Mouse (Mus musculus) 3T3-L1 (cell line): ENCODE results near the gene Rnaseh1.

ENCODE experiments used
- DNase-seq: peaks from one replicate; pipeline ENCODE4 v3.0.0-alpha.2; 2015; ENCODE audit warnings: low read depth, low spot score

The Rnaseh1 gene

DNA sequence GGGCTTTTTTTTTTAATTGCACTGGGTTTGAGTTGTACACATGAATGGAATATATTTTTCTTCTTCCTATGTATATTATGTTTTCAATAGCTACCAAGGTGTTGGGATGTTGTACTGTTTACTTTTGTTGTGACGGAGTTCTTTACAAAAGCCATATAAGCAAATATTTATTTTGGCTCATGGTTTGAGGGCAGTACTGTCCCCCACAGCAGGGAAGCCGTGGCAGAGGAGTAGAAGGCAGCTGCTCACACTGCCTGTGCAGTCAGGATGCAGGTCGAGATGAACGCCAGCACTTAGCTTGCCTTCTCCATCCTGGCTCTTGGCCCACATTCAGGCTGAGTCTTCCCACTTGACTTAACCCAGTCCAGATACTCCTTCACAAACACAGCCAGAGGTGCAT is 17.3 kb downstream of the Rnaseh1 start:
- no peak for DNase-seq

DNA sequence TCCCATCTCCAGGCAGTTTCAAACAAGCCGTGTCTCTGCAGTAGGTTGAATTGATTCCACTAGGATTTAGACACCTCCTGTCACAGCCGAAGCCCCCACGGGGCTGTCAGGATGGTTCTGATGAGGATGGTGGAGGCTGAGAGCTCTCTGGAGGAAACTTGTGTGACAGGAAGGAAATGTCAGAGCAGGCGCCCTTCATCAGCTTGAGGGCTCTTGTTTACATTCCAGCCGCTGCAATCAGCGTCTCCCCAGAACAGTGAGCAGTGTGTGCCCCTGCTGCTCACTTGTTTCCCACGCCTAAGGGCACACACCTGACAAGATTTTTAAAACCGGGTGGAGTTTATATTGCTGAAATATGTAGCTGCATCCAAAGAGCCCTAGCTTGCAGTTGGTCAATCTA is 17.9 kb downstream of the Rnaseh1 start:
- DNase-seq, result no peak

DNA sequence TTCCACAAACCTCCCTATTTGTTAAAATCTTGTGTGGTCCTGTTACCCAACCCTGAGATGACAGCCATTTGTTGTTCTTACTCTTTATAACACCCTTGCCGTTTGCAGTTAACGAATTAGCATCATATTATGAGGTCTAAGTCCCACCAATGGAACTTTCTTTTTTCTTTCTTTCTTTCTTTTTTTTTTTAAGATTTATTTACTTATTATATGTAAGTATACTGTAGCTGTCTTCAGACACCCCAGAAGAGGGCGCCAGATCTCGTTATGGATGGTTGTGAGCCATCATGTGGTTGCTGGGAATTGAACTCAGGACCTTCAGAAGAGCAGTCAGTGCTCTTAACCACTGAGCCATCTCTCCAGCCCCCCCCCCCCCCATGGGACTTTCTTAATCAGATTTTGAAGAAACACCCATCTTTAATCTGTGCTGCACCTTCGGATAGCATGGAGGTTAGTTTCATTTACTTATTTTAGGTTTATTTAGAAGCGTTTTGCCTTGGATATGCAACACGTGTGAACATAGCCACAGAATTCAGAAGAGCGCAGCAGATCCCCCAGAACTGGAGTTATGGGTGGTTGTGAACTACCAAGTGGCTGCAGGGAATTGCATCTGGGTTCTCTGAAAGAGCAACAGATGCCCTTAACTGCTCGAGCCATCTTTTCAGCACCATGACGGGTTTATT is 24.8 kb downstream of the Rnaseh1 start:
- peak; percentile 34 for DNase-seq

DNA sequence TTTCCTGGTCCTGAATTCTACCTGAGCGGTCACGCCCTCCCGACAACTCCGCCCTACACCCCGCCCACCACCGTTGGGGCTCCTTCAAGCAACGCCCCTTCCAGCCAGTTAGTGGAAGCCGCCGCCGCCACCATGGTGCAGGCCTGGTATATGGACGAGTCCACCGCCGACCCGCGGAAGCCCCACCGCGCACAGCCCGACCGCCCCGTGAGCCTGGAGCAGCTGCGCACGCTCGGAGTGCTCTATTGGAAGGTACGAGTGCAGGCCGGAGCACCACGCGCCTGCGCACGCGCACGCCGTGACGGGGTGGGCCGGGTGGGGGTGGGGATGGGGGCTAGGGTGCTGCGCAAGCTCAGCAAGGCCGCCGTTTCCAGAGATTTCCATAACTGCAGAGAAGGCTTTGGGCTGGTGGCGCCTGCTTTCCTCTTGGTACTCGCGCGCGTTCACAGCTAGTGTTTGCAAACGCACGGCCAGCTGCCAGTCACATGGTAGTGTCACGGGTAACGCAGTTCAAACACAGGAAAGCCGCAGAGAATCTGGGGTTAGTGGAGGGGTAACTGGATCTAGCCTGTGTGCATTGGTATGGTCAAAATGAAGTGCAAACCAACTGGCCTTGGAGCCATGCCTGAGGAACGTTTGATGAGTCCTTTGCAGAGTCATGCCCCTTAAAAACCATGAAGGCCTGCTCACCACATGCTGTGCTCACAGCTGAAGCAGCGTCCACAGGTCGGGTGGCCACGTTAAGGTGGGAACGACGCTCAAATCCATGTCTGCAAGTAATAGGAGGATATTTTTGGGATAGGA is 25.9 kb downstream of the Rnaseh1 start, which contains the start of gene Adi1:
Adi1 (plus strand) TSS at position 111 of the 804 bp plus-strand sequence.
- DNase-seq, result peak; percentile 81

DNA sequence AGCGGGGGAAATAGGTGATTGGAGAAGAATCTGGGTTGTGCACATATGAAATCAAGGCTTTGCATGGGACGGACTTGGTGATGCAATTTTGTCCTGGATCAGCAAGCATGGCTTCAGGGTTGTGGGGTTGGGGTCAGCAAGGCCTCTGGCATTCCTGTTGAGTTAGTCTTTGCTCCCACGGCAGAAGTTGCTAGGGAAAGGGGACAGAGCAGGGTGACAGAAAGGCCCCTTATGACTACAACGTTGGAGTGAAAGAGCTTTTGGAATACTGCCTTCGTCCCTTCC is 26.5 kb downstream of the Rnaseh1 start:
- peak; percentile 76 for DNase-seq

DNA sequence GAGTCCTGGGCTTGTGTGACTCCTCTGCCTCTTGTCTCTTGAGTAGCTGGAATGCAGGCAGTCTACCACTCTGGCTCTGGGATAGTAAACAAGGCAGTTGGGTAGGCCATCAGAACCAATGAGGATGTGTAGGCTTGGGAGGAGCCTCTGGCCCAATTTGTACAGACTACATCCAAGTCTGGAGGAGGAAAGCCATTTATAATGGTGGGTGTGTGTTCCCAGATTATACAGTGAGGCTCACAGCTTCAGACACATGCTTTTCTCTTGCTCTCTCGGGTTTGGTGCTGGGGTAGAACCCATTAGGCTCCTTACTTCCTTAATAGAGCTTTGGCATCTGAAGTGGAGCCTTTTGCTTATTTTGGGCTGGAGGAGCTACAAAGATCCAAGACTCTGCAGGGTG is 35.3 kb downstream of the Rnaseh1 start:
- DNase-seq, result no peak

DNA sequence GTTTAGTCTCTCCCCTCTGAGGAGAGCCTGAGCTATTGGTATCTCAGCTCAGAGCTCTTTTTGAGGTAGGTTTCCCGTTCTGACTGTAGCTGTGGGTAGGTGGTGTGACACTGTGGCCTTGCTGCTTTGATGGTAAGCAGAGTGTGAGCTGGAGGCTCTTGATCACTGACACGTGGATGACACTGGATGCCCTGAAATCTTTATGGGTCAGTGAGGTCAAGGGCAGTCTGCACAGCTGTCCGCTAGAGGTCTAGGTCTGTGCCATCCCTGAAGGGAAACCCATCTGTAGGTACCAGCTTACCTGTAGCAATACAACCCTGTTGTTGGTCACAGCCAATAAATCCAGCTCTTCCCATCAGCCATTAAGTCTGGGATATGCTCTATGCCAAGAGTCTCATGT is 36.4 kb downstream of the Rnaseh1 start:
- DNase-seq, result no peak

DNA sequence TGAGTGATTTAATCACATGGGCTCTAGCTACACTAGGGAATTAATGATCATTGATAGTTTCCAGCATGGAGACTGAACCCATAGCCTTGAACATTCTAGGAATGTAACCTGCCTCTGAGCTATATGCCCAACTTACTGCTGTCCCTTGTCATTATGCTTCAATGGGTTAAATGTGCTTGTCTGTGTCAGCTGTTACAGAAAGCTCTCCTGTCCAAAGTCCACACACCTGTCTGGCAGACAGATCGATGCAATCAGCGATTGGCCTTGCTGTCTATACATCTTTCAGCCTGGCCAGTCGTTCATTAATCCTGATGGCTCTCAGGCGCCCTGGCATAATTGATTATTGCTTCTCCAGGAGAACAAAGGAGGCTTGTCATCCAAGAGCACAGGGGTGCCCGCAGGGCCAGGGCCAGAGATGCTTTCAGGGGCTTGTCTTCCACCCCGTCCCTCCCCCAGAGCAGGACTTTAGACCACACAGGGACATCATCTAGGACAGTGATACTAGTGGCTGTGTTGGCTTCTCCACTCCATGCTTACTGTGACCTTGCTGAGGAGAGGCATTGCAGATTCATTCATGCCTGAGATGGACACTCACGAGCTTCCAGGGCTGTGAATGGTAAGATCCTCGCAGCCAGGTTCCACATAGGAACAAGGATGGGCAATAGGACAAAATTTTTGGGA is 36.9 kb downstream of the Rnaseh1 start:
- DNase-seq, result no peak

DNA sequence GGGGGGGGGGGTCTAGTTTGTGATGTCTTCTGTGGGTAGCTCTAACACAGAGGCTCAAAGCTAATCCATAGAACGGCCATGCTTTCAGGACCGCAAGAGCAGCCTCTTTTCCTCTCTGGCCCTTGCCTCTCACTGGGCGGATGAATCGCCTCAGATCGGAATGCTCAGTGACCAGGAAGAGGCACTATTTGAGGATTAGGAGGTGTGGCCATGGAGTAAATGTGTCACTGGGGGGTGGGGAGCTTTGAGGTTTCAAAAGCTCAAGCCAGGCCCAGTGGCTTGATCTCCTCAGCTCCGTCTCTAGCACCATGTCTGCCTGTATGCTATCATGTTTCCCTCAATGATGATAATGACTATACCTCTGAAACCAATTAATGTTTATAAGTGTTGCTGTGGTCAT is 39.6 kb downstream of the Rnaseh1 start:
- peak; percentile 31 for DNase-seq

DNA sequence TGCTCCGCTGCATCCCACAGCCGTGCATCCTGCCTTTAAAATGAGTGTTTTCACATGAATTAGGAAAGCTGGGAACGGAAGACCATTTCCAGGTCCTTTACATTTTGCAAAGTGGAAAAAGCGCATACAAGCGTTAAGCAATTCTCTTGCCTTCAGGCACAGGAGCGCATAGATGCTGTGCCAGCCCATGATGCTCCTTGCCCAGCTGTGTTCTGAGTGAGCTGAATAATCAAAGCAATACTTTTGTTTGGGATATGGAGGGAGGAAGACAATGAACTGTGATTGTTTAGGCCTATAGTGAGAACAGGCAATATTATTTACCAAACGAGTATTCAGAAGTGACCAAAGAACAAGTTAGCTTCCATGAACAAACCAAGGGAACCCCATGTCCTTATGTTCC is 41.3 kb downstream of the Rnaseh1 start:
- no peak for DNase-seq

DNA sequence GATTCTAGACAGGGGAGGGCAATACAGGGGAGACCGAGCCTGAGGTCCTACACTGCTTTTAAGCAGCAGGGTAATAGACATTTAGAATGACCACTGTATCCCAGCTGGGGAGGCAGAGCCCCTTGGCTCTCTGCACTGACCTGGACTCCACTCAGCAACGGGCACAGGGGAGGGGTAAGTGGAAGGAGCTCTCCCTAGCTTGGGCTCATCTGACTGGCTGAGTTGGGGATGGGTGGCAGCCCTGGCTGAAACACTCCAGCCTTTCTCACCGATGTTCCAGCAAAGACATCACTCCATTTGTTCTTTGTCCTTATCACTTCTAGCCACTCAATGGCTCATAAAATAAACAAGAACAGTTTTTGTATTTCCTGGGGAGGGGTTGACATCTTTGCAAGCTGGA is 44.3 kb downstream of the Rnaseh1 start:
- DNase-seq, result no peak

DNA sequence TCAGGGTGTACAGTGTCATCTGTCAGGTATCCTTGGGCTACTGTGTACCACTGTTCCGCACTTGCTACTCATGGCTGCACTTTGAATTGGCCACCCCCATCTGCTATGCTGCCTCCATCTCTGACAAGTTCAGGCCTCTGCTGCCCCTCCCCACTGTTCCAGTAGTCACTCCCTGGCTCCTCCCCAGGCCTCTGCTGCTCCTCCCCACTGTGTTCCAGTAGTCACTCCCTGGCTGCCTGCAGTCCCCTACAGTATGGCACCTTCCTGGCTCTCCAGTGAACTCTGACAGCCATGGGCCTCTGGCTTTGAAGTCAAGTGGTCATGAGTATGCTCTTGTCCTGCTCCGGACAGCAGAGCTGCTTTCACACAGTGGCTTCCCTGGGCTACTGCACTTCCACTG is 44.8 kb downstream of the Rnaseh1 start:
- peak; percentile 74 for DNase-seq

DNA sequence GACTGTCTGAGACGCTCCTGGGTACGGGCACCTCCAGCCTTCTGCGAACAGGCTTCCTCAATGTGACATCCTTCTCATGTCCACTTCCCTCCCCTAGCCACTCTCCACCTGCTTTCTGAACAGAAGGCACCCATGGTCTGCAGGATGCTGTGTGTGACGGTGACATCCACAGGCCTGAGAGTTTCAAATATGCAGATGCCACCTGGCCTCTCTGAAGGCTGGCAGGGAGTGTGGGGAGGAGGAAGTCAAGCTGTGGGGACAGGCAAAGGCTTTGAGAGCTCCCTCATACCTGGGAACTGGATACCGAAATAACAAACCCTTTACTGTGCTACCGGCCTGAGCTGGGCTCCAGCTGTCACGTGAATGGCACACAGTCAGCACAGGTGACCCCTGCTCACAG is 45.4 kb downstream of the Rnaseh1 start:
- DNase-seq, result no peak

DNA sequence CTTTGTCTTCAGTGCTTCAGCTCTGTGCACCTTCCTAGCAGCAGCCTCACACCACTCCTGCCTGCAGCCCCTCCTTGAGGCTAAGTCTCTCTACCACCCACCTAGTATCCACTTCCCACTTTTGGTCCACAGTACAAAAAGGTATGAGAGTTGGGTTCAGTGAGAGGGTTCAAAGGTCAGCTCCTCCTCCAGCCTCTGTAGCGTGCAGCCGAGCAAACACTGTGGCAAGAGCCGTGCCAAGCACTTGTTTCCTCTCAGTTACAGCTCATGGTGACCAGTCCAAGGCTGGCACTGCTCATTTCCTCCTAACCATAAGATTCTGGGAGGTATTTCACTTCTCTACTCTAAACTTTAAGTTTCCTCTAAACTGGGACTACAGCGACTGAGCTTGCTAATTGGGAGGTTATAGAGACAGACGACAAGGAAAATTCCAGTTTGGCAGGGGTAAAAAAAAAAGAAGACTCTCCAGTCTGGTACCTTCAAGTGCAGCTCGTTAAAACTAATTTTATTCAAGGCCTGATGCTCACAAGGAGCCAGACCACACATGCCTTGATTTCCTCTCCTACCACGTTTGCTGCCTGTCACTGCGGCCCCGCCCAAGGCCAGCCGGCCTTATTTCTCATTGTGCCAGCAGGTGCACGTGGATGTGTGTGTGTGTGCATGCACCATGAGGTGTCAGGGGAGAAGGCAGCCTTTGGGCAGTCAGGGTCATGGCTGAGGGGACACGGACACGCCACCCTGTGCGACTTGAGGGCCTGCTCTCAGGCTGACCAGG is 48.6 kb downstream of the Rnaseh1 start:
- no peak for DNase-seq

DNA sequence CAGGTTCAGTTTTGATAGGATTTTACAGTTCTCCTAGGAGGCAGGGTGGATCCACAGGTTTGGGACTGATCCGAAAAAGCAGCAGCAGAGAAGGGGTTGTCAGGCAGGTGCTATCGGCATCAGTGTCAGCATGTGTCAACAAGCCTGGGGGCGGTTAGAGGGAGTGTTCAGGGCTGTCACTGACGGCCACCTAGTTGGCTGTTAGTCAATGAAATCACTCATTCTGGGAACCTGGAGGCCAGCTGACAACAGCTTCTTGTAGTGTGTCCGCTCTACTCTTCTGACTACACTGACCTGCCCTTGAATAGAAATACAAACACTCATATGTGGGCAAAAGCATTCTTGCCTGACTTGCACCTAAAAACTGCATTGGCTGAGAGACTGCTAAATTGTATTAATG is 49.7 kb downstream of the Rnaseh1 start:
- DNase-seq, result no peak

DNA sequence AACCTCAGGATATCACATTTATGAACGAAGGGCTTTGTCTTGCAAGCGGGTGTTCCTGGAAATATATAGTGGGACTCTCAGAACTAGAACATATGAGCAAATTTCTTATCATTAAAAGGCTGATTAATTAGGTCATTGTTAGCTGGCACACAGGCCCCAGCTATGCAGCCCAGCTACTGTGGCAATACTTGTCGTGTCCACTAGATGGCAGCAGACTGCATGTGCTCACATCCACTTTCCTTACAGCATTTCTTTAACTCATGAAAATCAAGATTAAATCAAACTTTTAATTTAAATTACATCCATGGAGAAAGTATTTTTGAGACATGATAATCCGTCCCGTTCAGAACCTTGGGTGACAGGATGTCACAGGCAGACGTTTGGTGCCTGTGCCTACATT is 50.3 kb downstream of the Rnaseh1 start:
- DNase-seq, result peak; percentile 79

DNA sequence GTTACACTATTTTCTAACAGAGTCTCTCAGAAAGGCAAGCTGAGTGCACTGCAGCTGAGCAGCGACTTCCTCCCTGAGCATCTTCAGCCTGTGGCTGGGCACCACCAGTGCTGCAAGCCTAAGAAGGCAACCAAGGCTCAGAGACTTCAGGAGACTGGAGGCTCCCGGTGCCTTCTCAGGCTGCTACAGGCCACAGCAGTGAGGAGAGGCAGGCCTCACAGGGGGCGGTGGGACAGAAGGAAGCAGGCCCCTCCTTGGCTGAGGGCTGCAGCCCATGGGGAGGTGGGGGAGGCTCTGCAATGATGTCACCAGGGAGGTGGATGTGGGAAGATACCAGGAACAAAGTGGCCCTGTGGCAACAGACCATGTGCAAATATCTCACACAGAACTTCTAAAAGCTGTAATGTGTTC is 50.7 kb downstream of the Rnaseh1 start:
- no peak for DNase-seq

DNA sequence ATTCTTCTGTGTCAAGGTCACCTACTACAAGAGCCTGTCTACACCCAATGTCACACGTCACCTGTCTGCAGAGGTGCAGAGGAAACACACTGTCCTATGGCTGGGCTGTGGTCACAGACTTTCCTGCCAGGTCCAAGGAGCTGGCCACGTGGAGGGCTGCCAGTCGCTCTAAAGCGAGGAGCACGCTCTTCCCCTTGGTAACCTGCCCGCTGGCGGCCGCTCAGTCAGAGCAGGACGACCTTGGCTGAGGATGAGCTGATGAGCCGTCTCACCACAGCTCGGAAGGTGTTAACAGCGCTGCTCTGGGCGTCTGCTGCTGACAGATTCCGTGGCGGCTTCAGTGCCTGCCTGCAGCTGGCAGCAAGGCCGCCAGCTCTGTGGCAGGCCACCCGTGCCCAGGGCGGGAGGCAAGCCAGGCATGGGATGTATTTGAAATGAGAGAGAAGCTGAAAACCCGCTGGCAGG is 51.2 kb downstream of the Rnaseh1 start:
- DNase-seq, result no peak

DNA sequence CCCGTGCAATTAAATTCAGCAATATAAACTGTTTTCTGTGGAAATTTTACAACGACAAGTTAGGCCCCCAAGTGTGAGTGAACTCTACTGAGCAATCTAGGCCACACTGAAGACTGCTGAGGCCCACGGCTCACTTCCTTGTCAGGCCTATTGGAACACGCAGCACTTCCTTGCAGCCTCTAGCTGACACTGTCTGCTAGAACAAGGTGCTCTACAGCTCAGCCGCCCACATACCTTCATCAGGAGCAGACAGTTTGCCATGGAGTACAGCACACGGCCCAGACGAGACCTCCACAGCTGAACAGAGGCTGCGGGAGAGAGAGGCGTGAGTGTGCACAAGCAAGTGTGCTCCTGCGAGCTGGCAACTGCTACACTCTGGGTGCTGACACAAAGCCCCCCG is 51.9 kb downstream of the Rnaseh1 start:
- DNase-seq, result no peak

DNA sequence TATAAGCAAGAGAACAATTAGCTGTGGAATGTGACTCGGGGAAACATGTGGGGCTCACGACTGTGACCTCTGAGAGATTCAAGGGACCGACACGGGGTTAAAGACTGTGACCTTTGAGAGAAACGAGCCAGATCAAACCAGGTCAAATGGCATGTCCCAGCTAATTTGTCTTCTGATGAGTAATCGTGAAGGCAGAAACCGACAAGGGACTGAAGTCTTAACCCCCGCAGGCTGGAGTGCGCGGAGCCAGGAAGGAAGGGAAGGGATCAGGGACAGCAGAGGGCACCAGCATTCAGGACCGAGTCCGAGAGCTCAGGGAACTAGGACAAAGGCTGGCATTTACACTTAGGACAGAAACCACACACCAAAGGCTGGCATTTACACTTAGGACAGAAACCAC is 55.0 kb downstream of the Rnaseh1 start:
- no peak for DNase-seq

DNA sequence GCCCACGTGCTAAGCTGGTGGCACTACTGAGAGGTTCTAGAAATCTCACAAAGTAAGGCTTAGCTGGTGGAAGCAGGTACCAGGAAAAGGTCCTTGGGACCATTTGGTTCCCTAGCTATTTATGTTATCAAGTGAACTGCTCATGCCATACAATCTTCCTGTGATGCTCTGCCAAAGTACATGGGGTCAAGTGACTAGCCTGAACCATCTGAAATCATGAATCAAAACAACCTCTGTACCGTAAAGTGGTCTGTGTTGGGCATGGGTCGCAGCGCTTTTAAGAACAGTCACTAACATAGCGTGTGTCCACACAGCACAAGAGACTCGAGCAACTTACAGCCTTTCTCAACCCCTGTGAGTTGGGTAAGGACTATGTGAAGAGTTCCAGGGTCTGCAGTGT is 55.8 kb downstream of the Rnaseh1 start:
- no peak for DNase-seq

DNA sequence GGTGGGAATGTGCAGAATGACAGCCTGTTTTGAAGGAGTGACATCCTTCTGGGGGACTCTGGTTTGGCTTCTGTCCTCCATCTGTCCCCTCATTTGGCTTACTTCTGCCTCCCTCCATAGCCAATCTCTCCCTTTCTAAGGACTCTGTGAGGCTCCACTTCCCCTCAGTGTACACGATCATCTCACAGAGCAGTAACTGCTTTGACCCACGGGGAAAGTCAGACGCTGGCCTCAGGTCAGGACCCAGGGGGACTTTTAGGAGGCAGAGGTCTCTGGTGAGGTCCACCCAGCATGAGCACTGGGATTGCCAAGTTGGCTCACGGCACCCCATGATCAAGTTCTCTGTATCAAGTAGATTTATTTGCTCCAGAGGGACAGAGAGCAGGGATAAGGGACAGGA is 58.8 kb downstream of the Rnaseh1 start:
- no peak for DNase-seq
